Mouse (Mus musculus) kidney, adult 2 months (tissue): Measurements from ENCODE around the gene Stk39.

Source experiments
- CTCF ChIP-seq: fragments of 200-500 bp; conservative IDR thresholded peaks from 2 replicates; pipeline ENCODE4 v1.5.1; 2011; ENCODE audit warnings: low read depth, mild to moderate bottlenecking, control low read depth, low read length, moderate library complexity, mixed read lengths; ENCODE audit not compliant: insufficient read depth, insufficient read length
- POLR2A ChIP-seq: fragments of 200-500 bp; IDR thresholded peaks from one replicate; pipeline ENCODE4 v1.6.1; 2011; ENCODE audit warnings: low read depth, low read length, control low read depth

- TF ChIP-seq CTCF (no peak), POLR2A (no peak)
Observed at GRCm38 (mm10) chr2:68196245-68196644, 275.8 kb downstream of the Stk39 start.
